Mouse (Mus musculus) megakaryocyte, embryonic 14.5 days (primary cell): ENCODE data around the gene Schip1.

Experiments used
- FLI1 ChIP-seq: IDR thresholded peaks from 2 replicates; pipeline ENCODE4 v1.6.1; 2012; ENCODE audit warnings: low read length, inconsistent platforms, mixed read lengths
- GATA1 ChIP-seq: IDR thresholded peaks from 3 replicates; pipeline ENCODE4 v1.6.1; 2012; ENCODE audit warnings: mixed read lengths, low read length, inconsistent platforms, borderline replicate concordance

GRCm38 (mm10) chr3:68541688-68542087 lies 477.1 kb downstream of the Schip1 start:
- TF ChIP-seq GATA1 (no peak), FLI1 (no peak)
